Mouse (Mus musculus) liver, adult 2 months (tissue): ENCODE measurements around the gene Dnaja3. TPM values are rescaled to one million over a fixed set of nuclear protein-coding genes. Genes with fewer than 3 reads are reported as not detected.
A peak's percentile ranks its signal among the peaks of the same experiment; 100 is the strongest.

Experiments
- DNase-seq: peaks from one replicate; pipeline ENCODE4 v3.0.0-alpha.2; 2011; ENCODE audit warnings: low read depth, low spot score; ENCODE audit errors: extremely low read depth
- H3K27ac ChIP-seq: fragments of 200-500 bp; replicated peaks from 2 replicates; pipeline ENCODE4 v1.5.1; 2012; ENCODE audit warnings: low read depth, mild to moderate bottlenecking, control low read depth, inconsistent platforms, low read length; ENCODE audit not compliant: insufficient read depth
- H3K27me3 ChIP-seq: fragments of 200-500 bp; 2 replicates; pipeline ENCODE4 v1.6.1; 2012; ENCODE audit warnings: mild to moderate bottlenecking, moderate library complexity, low read length, inconsistent platforms; ENCODE audit not compliant: control insufficient read depth, insufficient read depth
- H3K36me3 ChIP-seq: fragments of 200-500 bp; 2 replicates; pipeline ENCODE4 v1.6.1; 2012; ENCODE audit warnings: low read length, inconsistent platforms; ENCODE audit not compliant: control insufficient read depth, insufficient read depth
- H3K4me1 ChIP-seq: fragments of 200-500 bp; 2 replicates; pipeline ENCODE4 v1.6.1; 2011; ENCODE audit warnings: low read length; ENCODE audit not compliant: control insufficient read depth, insufficient read depth
- H3K4me3 ChIP-seq: fragments of 200-500 bp; 2 replicates; pipeline ENCODE4 v1.5.1; 2011; ENCODE audit warnings: low read depth, mild to moderate bottlenecking, control low read depth, low read length, moderate library complexity; ENCODE audit not compliant: insufficient read depth
- H3K79me2 ChIP-seq: fragments of 200-500 bp; 2 replicates; pipeline ENCODE4 v1.6.1; 2012; ENCODE audit warnings: inconsistent platforms, mild to moderate bottlenecking, low read length, moderate library complexity; ENCODE audit not compliant: control insufficient read depth, insufficient read depth
- H3K9ac ChIP-seq: fragments of 200-500 bp; 2 replicates; pipeline ENCODE4 v1.6.1; 2012; ENCODE audit warnings: low read depth, mild to moderate bottlenecking, control low read depth, inconsistent platforms, low read length
- CTCF ChIP-seq: fragments of 200-500 bp; IDR thresholded peaks from 2 replicates; pipeline ENCODE4 v1.5.1; 2011; ENCODE audit warnings: low read depth, low read length, control low read depth
- POLR2A ChIP-seq: fragments of 200-500 bp; IDR thresholded peaks from 2 replicates; pipeline ENCODE4 v1.6.1; 2011; ENCODE audit warnings: low read length, control low read depth; ENCODE audit not compliant: insufficient read depth; ENCODE audit errors: extremely low read depth
- WGBS: fragments of 180-500 bp; shearing (Covaris S2); methylation state at CpG from one replicate; pipeline ENCODE4 v1.1.7; 2018; 5-methylcytosine and 5-hydroxymethylcytosine counted together
- polyA plus RNA-seq: library from polyadenylated mRNA; depleted of rRNA; stranded (reverse); fragments of >200 nt; gene quantifications from 2 replicates; pipeline ENCODE4 v1.2.3, GENCODE M21; 2012
- total RNA-seq: library from RNA; depleted of rRNA; stranded (reverse); fragments of >200 nt; gene quantifications from 2 replicates; pipeline ENCODE4 v1.2.3, GENCODE M21; 2014

The Dnaja3 gene
- total and polyA plus RNA-seq, 2 experiments, result 37.7 to 76.3 TPM

DNA sequence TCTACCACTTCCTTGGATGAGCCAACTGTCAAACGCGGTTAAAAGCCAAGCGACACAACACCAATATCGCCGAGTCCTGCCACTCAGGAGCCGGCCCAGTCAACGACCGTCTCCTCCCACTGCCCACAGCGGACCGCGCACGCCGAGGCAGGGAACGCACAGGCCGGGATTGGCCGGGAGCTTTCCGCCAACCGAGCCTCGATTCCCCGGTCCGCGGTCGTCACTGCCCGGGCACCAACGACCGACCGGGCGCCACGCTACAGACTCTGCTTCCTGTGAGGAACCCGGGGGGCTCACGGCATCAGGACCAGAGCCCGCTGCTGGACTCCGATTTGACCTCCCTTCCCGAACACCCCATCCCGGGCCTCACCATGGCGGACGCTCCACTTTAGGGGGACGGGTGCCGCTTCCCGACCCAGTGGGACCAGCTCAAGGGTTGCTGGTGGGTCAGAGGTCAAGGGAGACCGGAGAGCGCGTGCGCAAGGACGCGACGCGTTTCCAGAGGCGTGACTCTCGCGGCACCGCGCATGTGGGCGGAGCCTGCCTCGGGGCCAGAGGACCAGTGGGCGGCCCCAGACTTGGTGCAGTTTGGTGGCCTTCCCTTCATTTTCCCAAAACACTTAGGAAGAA is 15.2 kb upstream of the Dnaja3 start, which contains the start of gene Pam16:
Pam16 (minus strand) TSS at position 508 of the 630 bp plus-strand sequence.
- TF ChIP-seq POLR2A, result peak; percentile 63; the same call in 1 of the 2 replicates
- no peak for TF ChIP-seq CTCF
- H3K4me3 ChIP-seq, result peak within 1 kb of the TSS; percentile 82
- H3K79me2 ChIP-seq, result peaks cover 25% of the 10 kb centered on the region
- H3K27me3 ChIP-seq, result no peaks in the 10 kb centered on the region
- WGBS, result under 1% methylated on average over 56 of the region's 56 CpGs
- H3K9ac ChIP-seq, result peak within 1 kb of the TSS; percentile 90
- no peaks in the 10 kb centered on the region for H3K36me3 ChIP-seq
- DNase-seq, result peak; percentile 80
- H3K4me1 ChIP-seq, result peaks cover 15% of the 10 kb centered on the region
- H3K27ac ChIP-seq, result peak within 1 kb of the TSS; percentile 87

DNA sequence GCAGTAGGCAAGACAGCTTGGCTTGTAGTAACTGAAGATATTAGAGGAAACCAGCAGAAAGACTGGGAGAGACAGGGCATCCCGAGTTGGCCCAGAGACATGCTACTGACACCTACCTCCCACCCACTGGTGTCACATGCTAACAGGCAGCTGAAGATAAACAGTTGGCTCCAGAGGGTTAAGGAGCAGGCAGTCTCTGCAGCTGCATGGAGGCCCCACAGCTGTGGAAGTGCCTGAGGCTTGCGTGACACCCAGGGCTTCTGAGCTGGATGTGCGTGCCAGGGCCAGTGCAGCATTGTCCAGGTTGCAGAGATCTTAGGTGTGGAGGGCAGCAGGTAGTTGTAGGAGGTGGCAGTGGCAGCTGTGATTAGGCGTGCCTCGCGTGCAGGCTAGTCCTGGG is 12.7 kb upstream of the Dnaja3 start:
- WGBS, result 91% methylated on average over 6 of the region's 6 CpGs
- Histone ChIP-seq H3K27ac (no peak overlapping the region), H3K27me3 (no peaks in the 10 kb centered on the region), H3K4me1 (peaks cover 10% of the 10 kb centered on the region), H3K79me2 (peaks cover 16% of the 10 kb centered on the region), H3K9ac (no peak overlapping the region), H3K36me3 (no peaks in the 10 kb centered on the region), H3K4me3 (no peak overlapping the region)
- TF ChIP-seq POLR2A (no peak), CTCF (no peak)
- no peak for DNase-seq

DNA sequence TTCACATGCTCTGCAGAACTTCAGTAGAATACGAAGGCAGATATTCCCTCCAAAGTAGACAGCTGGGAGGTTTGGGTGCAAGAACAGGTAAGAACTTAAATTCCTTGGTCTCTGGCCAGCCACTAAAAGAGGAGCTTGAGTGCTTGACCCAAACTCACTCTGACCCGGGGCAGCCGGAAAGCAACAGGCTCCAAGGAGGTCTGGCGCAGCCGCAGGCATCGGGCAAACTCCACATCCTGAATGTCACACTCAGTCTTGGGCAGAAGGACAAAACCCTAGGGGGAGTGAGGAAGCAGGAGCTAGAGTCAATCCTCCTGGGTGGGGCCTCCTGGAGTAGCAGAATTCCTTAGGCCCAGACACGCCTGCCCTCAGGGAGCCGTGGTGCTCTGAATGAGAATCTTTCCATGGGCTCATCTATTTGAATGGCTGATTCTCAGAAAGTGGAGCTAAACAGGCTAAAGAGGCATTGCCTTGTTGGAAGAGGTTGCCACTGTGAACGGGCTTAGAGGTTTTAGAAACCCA is 10.8 kb upstream of the Dnaja3 start:
- WGBS, result 97% methylated on average over 9 of the region's 9 CpGs
- peaks cover 3% of the 10 kb centered on the region; the same call in 1 of the 2 replicates for H3K4me1 ChIP-seq
- no peaks in the 10 kb centered on the region for H3K27me3 ChIP-seq
- H3K36me3 ChIP-seq, result no peaks in the 10 kb centered on the region
- no peak for DNase-seq
- no peak overlapping the region for H3K9ac ChIP-seq
- H3K79me2 ChIP-seq, result no peaks in the 10 kb centered on the region
- H3K27ac ChIP-seq, result no peak overlapping the region
- TF ChIP-seq POLR2A (no peak), CTCF (no peak)
- no peak overlapping the region for H3K4me3 ChIP-seq

DNA sequence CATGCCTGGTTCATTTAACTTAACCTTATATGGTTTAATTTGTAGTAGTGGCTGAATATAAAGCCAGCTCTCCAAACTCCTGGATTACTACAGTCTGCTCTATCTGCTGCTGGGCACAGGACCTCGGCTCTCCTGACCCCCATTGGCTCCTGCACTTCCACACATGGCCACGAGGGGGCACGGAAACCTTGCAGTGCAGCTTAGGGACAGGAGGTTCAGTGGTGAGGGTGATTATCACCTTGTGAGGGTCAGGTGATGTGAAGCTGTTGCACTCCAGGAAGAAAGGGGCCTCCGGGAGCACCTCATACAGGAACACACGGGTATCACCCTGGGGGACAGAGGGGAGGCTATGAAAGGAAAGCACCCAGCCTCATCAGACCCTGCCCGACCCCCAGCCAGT is 9.8 kb upstream of the Dnaja3 start:
- TF ChIP-seq CTCF (peak; percentile 99), POLR2A (no peak)
- Histone ChIP-seq H3K36me3 (no peaks in the 10 kb centered on the region), H3K27ac (no peak overlapping the region), H3K9ac (no peak overlapping the region), H3K4me1 (peaks cover 1% of the 10 kb centered on the region; the same call in 1 of the 2 replicates), H3K27me3 (no peaks in the 10 kb centered on the region), H3K79me2 (no peaks in the 10 kb centered on the region), H3K4me3 (no peak overlapping the region)
- DNase-seq, result peak; percentile 40
- 21% methylated on average over 6 of the region's 6 CpGs for WGBS

DNA sequence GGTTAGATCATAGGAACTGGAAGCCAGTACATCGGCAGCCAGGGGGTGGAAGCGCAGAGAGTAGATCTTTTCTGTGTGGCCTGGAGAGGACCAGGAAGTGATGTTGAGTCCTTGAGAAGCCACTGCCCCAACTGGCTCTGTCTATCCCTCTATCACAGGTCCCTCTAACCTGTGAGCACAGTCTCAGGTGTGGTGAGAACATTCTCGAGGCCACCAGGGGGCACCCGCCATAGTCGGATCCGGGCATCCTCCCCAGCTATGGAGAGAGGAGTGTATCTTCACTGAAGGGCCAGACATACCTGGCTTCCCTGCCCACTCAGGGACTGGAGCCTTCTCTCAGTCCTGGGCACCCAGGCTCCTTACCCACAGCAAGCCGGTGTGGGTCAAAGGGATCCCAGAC is 7.7 kb upstream of the Dnaja3 start:
- no peaks in the 10 kb centered on the region for H3K27me3 ChIP-seq
- no peaks in the 10 kb centered on the region for H3K79me2 ChIP-seq
- no peaks in the 10 kb centered on the region for H3K4me1 ChIP-seq
- no peak overlapping the region for H3K4me3 ChIP-seq
- no peak for DNase-seq
- no peaks in the 10 kb centered on the region for H3K36me3 ChIP-seq
- 53% methylated on average over 7 of the region's 7 CpGs for WGBS
- no peak overlapping the region for H3K27ac ChIP-seq
- TF ChIP-seq CTCF (peak; percentile 60), POLR2A (no peak)
- H3K9ac ChIP-seq, result no peak overlapping the region

DNA sequence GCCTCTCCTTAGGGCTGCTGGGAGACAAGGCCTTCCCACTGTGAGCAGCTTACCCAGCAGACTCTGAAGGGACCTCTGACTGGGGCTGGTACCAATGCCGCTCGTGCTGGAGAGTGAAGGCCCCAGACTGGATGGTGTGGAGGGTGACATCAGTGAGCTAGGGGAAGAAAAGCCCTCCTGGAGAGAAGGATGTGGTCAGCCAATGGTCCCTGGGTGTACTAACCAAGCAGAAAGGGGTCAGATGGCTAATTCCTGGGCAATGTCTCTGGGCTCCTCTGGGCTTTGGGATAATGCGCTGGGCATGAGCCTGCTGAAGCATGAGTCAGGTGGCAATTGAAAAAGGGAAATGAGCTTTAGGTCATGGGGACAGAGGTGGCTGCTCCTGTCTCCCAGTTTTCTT is 6.1 kb upstream of the Dnaja3 start:
- H3K36me3 ChIP-seq, result no peaks in the 10 kb centered on the region
- WGBS, result 93% methylated on average over 3 of the region's 3 CpGs
- no peaks in the 10 kb centered on the region for H3K4me1 ChIP-seq
- no peak overlapping the region for H3K9ac ChIP-seq
- no peak for TF ChIP-seq POLR2A
- no peak for TF ChIP-seq CTCF
- no peak overlapping the region for H3K27ac ChIP-seq
- DNase-seq, result no peak
- no peaks in the 10 kb centered on the region for H3K79me2 ChIP-seq
- H3K4me3 ChIP-seq, result no peak overlapping the region
- no peaks in the 10 kb centered on the region for H3K27me3 ChIP-seq
